Mouse (Mus musculus): Measurements from ENCODE around the gene Hnrnpc.

DNA sequence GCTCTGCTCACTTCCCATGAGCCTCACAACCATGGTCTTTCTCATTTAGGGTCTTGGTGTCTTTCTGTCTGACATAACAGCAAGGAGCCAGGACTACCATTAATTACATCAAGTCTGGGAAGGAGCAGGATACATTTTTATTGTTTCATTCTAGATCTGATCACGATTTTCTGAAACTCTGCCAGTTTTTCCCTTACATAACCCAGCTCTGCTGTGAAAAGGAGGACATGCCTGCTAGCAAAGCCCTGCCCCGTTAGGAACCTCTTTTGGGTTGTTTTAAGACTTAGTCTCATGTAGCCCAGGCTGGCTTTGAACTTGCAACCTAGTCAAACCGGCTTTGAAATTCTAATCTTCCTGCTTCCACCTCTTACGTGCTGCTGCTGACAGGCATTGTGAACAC, 43.8 kb downstream of the Hnrnpc start:
- TF ChIP-seq CTCF (IDR thresholded peaks at IDR 0.05; ENCODE audit: borderline replicate concordance, insufficient read depth, low read depth, low read length) (no peak), POLR2A (IDR thresholded peaks at IDR 0.05; ENCODE audit: borderline replicate concordance, insufficient read depth, low read length) (no peak)
